In genomic region chr16:95242114-95242513, GRCm38 (mm10) we compare ENCODE assay signal across 15 mouse cellular contexts. TPM values are rescaled to one million over a fixed set of nuclear protein-coding genes. Genes with fewer than 3 reads are reported as not detected.
DNase-seq lines count a peak whose midpoint lies in the region; ATAC-seq and TF ChIP-seq lines count a peak whose summit lies in the region.
"Had no signal": no experiment of that assay in that cellular context is flagged by ENCODE, and none has a peak within 500 bp of the region (broad histone marks: within the 10 kb centered on the region; RNA-seq: fewer than 3 reads in every experiment).

No protein-coding gene starts in this region.

- DNase-seq in embryonic facial prominence, embryonic 10.5 days (ENCODE audit: low spot score), result no peak
- peak; percentile 12 for DNase-seq in lung, adult 2 months
- DNase-seq in lung, postnatal 14 days, result no peak
- DNase-seq in kidney, adult 8-10 months, result peak; percentile 88 to 91
- peak; percentile 56 for DNase-seq in lung, postnatal 36 days
- DNase-seq in urinary bladder, adult 18-20 months (ENCODE audit: low spot score in 2 of 2), result no peak
- no peak for DNase-seq in c-Kit-positive CD71-positive TER-119-positive erythroid progenitor cells, embryonic 14.5 days (ENCODE audit: low spot score)
- DNase-seq: cerebellum, adult 8-10 months had no signal

- no peak overlapping the region for H3K4me2 ChIP-seq in embryonic facial prominence, embryonic 13.5 days
- H3K4me2 ChIP-seq: hindbrain, embryonic 13.5 days; limb, embryonic 12.5 days; lung, embryonic 14.5 days; midbrain, embryonic 12.5 days had no signal

- no peak for TF ChIP-seq CTCF in lung, adult 2 months (IDR thresholded peaks at IDR 0.05; ENCODE audit: insufficient read depth, low read length)

- WGBS in embryonic facial prominence, embryonic 13.5 days, result 87% methylated on average over 4 of the region's 4 CpGs
- WGBS in embryonic facial prominence, embryonic 10.5 days, result 89% methylated on average over 4 of the region's 4 CpGs
- WGBS in lung, adult 2 months, result 51% methylated on average over 4 of the region's 4 CpGs

- H3K27ac ChIP-seq in embryonic facial prominence, embryonic 13.5 days, result peak overlapping the region; percentile 34; the same call in 1 of the 2 replicates
- H3K27ac ChIP-seq in embryonic facial prominence, embryonic 10.5 days (replicated peaks), result no peak overlapping the region
- H3K27ac ChIP-seq: hindbrain, embryonic 13.5 days; limb, embryonic 12.5 days; midbrain, embryonic 12.5 days had no signal

- no peak for ATAC-seq in embryonic facial prominence, embryonic 13.5 days (ENCODE audit: insufficient number of reproducible peaks, insufficient read depth, low FRiP score, low TSS enrichment, low read depth)

- H3K4me1 ChIP-seq in embryonic facial prominence, embryonic 13.5 days, result peaks cover 18% of the 10 kb centered on the region
- peaks cover 13% of the 10 kb centered on the region for H3K4me1 ChIP-seq in embryonic facial prominence, embryonic 10.5 days
- H3K4me1 ChIP-seq in lung, adult 2 months (ENCODE audit: control insufficient read depth, insufficient read depth, low read length), result peaks cover 3% of the 10 kb centered on the region
- H3K4me1 ChIP-seq: hindbrain, embryonic 13.5 days; limb, embryonic 12.5 days; midbrain, embryonic 12.5 days had no signal

- no peak overlapping the region for H3K9ac ChIP-seq in embryonic facial prominence, embryonic 13.5 days
- H3K9ac ChIP-seq: hindbrain, embryonic 13.5 days; limb, embryonic 12.5 days; lung, embryonic 14.5 days; midbrain, embryonic 12.5 days had no signal

- no peak overlapping the region for H3K4me3 ChIP-seq in embryonic facial prominence, embryonic 13.5 days
- no peak overlapping the region for H3K4me3 ChIP-seq in embryonic facial prominence, embryonic 10.5 days
- H3K4me3 ChIP-seq in lung, adult 2 months (replicated peaks; ENCODE audit: extremely low read depth, low read depth, low read length), result no peak overlapping the region
- H3K4me3 ChIP-seq: hindbrain, embryonic 13.5 days; limb, embryonic 12.5 days; midbrain, embryonic 12.5 days; myocyte had no signal

- TF ChIP-seq POLR2A in lung, adult 2 months (IDR thresholded peaks at IDR 0.05; ENCODE audit: borderline replicate concordance, extremely low read depth, low read depth, low read length), result no peak

- H3K27me3 ChIP-seq in embryonic facial prominence, embryonic 13.5 days, result no peaks in the 10 kb centered on the region
- no peaks in the 10 kb centered on the region for H3K27me3 ChIP-seq in embryonic facial prominence, embryonic 10.5 days (replicated peaks; ENCODE audit: low read depth, poor library complexity, severe bottlenecking)
- H3K27me3 ChIP-seq: CH12.LX; hindbrain, embryonic 13.5 days; limb, embryonic 12.5 days; midbrain, embryonic 12.5 days had no signal

- H3K9me3 ChIP-seq in embryonic facial prominence, embryonic 13.5 days, result no peaks in the 10 kb centered on the region
- no peaks in the 10 kb centered on the region for H3K9me3 ChIP-seq in embryonic facial prominence, embryonic 10.5 days
- H3K9me3 ChIP-seq: hindbrain, embryonic 13.5 days; limb, embryonic 12.5 days; midbrain, embryonic 12.5 days had no signal

- H3K36me3 ChIP-seq in embryonic facial prominence, embryonic 13.5 days, result no peaks in the 10 kb centered on the region
- H3K36me3 ChIP-seq in embryonic facial prominence, embryonic 10.5 days (replicated peaks), result no peaks in the 10 kb centered on the region
- H3K36me3 ChIP-seq: hindbrain, embryonic 13.5 days; limb, embryonic 12.5 days; midbrain, embryonic 12.5 days had no signal

RNA-seq across cellular contexts. Expression of gene Kcnj15, which starts 15.2 kb away (rescaled TPM):
- 1.4 and 1.5 TPM in 2 replicates for polyA plus RNA-seq in embryonic facial prominence, embryonic 13.5 days (2015; fragmentation: Nextera tagmentation; extraction: Ambion mirVana)
- 0.33 and 0.45 TPM in 2 replicates for polyA plus RNA-seq in embryonic facial prominence, embryonic 10.5 days (2016; fragmentation: Nextera tagmentation; extraction: Ambion mirVana)
- 27.5 and 34.3 TPM in 2 replicates for polyA plus RNA-seq in lung, adult 2 months (2012; rRNA removed)

Comparison
In these comparisons a context has a peak if more than half of its experiments do, and no peak if none do; other contexts are left out.
1. DNase-seq: peak in lung, adult 2 months (single experiment), kidney, adult 8-10 months (2 of 2) and lung, postnatal 36 days (single experiment); none in embryonic facial prominence, embryonic 10.5 days (single experiment), lung, postnatal 14 days (single experiment), urinary bladder, adult 18-20 months (0 of 2) and c-Kit-positive CD71-positive TER-119-positive erythroid progenitor cells, embryonic 14.5 days (single experiment).
2. RNA of gene Kcnj15, which starts 15.2 kb away (polyA plus RNA-seq): 27.5 to 34.3 TPM in lung, adult 2 months; 1.4 to 1.5 TPM in embryonic facial prominence, embryonic 13.5 days and 0.33 to 0.45 TPM in embryonic facial prominence, embryonic 10.5 days; every median in the first group is over 10 times any median in the second.